Mouse (Mus musculus): ENCODE data around the gene Rtp4.

The Rtp4 gene

DNA sequence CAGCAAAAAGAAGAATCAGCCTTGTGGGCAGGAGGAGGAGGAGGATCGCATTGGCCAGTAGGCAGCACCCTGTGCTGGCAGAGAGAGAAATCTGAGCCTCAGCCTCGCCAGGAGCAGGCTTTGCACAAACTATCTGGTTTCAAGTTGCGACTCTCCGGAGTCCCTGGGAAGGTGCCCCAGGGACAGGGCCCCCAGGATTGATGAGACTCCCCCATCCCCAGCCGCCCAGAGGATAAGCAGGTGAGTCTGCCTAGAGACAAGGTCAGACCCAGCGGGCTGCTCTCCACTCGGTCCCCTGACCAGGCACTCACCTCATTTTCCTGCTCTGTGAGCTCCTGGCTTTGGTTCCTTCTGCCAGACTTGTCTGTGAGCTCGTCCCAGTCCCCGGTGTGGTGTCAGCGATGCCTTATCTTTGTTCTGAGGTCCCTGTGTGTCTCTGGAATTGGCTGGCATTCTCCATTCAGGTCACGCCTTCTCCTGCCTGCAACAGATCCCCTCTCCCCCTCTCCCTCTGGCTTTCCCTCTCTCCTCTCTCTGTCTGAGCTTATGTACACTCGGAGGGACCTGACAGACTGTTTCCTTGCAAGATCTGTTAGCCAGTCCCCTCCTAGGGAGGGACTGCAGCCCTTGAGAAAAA is at the start of gene Rtp4, which contains the start of gene Masp1:
Gene Rtp4 (plus strand): TSS at position 57 of the 637 bp plus-strand sequence.
Gene Masp1 (minus strand): TSS at position 581 of the 637 bp plus-strand sequence.
- no peak for DNase-seq (ENCODE audit: low spot score in 2 of 2)

DNA sequence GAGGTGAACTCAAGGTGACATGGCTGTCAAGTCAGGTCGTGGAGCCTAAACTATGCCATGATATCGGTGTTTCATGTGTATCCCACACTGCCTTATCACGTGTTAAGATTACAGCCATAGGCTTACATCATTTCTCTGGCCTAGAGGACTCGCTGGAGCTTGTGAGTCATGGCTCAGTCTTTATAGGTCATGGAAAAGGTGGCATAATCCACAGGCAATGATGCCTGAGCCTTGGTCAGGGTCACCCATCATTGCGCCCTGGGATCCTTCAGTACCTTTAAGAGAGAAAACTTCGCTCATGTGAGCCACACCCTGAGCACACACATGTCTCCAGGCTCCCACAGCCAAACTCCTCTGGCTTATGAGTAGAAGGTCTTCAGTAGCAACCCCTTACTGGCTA is 48.5 kb upstream of the Rtp4 start:
- no peak for DNase-seq (ENCODE audit: low spot score in 2 of 2)

GRCm38 (mm10) chr16:23472046-23472445 is 48.0 kb upstream of the Rtp4 start:
- no peak for DNase-seq (ENCODE audit: low spot score in 2 of 2)

DNA sequence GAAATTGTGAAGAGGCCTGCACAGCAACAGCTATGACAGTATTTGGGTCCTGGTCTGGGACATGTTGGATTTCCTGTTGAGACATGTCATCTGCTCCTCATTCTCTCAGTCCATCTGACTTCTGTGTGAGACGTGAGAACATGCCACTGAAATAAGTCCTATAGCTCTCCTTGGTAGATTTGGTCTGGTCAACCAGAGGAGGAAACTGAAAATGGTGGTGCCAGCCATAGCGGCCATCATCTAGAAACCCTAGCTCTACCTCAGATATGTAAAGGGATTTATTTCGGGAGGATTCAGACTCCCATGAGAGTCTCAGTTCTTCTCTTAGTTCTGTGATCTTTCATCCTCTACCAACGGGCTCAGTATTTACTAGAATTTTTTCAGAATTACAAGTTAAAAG is 44.4 kb upstream of the Rtp4 start:
- DNase-seq (ENCODE audit: low spot score in 2 of 2), result no peak

DNA sequence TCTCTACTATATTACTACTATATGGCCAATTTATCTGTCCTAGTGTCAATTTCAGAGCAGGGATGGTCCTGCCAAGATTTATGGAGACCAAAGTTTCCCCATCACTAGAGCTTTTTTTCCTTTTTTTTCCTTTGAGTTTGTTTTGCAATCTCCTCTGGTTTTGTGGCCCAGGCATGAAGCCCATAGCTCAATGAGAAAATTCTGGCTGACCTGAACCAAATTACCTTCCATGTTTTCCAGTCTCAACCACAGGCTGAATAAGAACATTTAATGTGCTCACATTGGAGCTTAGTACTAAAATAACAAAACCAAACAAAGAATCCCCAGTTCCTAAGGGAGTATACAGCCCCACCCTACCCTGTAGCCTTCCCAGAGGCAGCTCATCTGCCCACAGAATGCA is 43.5 kb upstream of the Rtp4 start:
- DNase-seq (ENCODE audit: low spot score in 2 of 2), result no peak

DNA sequence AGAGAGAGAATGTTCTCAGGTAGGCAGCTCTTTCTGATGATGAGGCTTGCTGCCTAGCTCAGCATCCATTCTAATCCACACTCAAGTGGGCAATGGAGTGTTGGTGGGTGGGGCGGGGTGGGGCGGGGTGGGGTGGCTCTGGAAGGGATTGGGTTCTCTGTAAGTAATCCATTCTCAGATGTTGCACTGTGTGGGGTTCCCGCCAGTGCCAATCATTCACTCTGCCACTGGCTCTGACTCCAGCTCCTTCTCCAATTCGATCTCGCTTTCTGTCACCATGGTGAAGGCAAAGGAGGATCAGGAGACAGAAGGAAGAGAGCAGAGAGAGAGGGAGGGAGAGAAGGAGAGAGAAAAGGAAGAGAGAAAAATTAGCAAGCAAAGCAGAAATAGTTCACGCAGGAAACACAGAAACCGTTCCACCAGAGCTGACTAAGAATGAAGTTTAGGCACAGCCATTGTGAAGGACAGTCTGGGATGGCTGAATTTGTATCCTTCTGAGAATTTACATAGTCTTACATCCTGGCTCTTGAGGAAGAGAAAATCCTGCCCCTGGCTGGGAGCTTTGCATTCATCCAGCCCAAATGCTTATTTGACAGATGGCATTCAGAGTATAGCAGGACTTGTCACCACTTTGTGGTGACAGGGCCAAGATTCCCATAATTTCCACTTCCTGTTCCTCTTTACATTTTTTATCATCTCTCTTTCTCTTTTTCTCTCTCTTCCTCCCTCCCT is 40.1 kb upstream of the Rtp4 start:
- DNase-seq (ENCODE audit: low spot score in 2 of 2), result no peak

- DNase-seq (ENCODE audit: low spot score in 2 of 2), result no peak
Measured at GRCm38 (mm10) chr16:23482218-23482617, 37.9 kb upstream of the Rtp4 start.

- no peak for DNase-seq (ENCODE audit: low spot score in 2 of 2)
Measured at GRCm38 (mm10) chr16:23482846-23483245, 37.2 kb upstream of the Rtp4 start.

DNA sequence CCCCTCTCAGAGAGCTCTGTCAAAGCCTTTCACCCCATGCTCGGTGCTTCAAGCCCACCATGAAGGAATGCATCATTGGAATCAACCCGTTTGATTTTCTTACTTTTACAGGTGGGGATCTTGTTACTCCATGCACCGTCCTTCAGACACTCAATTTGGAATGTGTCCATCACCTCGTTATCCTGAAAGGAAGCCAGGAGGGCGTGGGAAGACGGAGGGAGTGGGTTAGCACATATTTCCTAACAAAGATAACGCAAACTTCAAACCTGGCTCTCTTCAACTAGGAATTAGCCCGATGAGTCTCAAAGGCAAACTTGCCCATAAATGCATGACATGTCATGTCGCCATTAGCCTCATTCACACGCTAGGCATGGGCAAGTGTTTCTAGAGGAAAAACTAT is 36.8 kb upstream of the Rtp4 start:
- DNase-seq (ENCODE audit: low spot score in 2 of 2), result no peak

DNA sequence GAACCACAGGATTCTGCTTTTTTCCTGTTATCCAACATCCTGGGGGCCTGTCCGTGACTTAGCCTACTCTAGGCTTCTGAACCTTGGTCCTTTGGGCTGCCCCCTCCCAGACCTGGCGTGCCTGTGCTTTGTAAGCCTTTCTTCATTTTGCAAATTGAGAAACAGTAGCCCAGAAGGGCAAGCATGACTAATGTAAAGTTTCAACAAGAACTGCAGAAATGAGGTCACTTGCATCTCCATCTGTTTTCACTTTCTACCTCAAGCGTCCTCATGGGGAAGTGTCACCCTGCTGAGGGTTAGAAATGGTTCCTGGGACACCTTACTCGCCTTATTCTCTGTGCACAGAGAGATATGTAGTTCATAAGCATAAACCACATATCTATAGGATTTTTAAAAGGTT is 27.3 kb upstream of the Rtp4 start:
- no peak for DNase-seq (ENCODE audit: low spot score in 2 of 2)

- no peak for DNase-seq (ENCODE audit: low spot score in 2 of 2)
Measured at GRCm38 (mm10) chr16:23496245-23496924, 23.7 kb upstream of the Rtp4 start.

- DNase-seq (ENCODE audit: low spot score in 2 of 2), result no peak
Measured at GRCm38 (mm10) chr16:23497440-23497839, 22.7 kb upstream of the Rtp4 start.

GRCm38 (mm10) chr16:23497881-23498280 is 22.2 kb upstream of the Rtp4 start:
- no peak for DNase-seq (ENCODE audit: low spot score in 2 of 2)

DNA sequence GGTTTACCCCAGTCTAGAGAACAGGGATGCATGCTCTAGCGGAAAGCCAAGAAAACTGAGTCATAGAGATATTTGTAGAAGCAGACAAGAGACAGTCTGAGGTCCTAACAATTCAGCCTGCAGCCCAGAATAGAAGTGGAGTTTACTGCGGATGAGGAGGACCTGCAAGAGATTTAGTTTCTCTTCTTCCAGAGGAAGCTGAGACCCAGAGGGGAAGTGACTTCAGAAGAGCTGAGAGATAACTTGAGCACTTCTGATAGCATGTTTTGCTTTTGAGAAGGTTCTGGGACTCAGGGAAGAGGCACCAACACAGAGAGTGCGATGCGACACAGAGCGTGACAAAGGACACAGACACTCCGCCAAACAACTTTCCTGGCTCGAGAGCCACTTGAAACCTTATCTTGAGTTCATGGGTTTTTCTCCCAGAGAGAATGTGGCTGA is 21.4 kb upstream of the Rtp4 start:
- no peak for DNase-seq (ENCODE audit: low spot score in 2 of 2)

DNA sequence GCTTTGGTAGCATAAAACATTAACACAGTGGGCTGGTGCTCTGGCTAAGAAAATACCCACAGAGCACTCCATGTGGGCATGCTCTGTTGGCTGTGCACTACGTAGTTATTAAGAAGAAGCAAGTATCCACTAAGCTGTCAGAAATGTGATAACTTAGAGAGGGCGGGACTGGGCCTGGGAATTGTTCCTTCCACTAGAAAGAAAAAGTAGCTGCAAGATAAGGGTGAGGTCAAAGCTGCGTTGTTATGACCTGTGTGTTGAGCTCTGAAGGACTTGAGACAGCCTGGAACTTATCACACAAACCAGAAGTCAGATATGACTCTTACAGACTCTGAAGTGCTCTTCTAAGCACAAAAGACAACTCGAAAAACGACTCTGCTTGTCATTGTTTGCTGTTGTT is 19.5 kb upstream of the Rtp4 start:
- DNase-seq (ENCODE audit: low spot score in 2 of 2), result no peak

DNA sequence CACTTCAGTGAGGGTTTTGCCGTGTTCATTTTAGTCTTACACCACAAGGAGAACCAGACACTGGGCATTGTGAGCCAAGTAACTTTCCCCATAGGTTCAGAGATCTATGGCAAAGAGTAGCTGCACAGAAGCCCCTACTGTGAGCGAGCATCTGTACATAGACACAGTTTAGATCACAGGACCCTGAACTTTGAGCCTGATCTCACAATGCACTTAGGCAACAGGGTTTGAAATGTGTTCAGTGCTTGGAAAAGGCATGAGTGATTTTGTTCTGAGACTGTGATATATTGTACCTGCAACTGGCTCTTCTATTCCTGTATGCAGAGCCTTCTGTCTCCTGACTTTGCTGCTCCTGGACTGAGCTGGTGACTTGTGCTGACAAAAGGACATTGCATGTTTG is 18.8 kb upstream of the Rtp4 start:
- DNase-seq (ENCODE audit: low spot score in 2 of 2), result no peak

- DNase-seq (ENCODE audit: low spot score in 2 of 2), result no peak
Measured at GRCm38 (mm10) chr16:23502478-23502877, 17.6 kb upstream of the Rtp4 start.

DNA sequence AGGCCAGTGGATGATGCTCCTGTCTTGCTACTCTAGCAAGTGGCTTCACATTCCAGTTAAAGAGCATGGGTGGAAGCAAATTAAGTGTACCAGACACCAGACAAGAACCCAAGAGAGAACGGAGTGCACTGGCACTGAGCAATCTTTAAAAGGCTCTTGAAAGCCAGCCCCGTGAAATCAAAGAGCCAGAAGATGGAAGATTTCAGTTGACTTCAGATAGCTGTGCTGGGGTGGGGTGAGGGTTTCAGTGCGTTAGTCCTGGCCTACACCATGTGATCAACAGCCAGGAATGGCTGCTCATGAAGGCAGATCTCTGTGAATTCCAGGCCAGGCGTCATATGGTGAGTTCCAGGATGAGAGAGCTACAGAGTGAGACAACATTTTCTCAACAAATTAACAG is 16.7 kb upstream of the Rtp4 start:
- no peak for DNase-seq (ENCODE audit: low spot score in 2 of 2)

GRCm38 (mm10) chr16:23504320-23504744 is 15.8 kb upstream of the Rtp4 start:
- DNase-seq (ENCODE audit: low spot score in 2 of 2), result no peak

DNA sequence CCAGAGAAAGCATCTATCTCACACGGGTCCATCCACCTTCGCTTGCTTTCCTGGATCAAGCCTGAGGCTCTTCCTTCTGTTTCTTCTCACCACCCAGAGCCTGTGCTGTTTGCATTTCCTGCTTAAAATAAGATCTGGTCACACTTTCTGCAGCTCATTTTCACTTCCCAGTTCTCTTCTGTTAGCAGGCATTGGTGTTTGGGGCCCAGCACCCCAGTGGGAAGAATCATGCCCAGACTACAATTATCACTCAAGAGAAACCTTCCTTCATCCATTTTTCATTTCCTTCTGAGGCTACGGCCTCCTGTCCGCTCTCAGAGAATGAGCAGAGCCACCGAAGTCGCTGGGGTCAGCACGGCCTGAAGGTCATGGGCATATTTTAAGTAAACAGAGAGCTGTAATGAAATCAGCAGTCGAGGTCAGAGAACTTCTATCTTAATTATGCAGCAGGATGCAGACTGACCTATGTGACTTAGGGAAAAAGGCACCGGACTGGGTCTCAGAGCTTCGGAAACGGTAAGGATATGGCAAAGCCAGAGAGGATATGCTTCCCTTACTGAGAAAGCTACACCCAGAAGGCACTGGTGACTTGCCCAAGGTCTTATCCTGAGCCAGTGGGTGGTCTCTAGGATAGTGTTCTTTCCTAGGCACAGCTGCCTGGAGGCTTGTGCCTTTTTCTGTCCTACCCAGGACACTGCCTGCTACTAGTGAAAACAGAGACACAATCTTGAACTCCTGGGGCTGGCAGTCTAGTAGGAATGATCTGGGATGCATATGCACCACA is 14.0 kb upstream of the Rtp4 start:
- no peak for DNase-seq (ENCODE audit: low spot score in 2 of 2)

DNA sequence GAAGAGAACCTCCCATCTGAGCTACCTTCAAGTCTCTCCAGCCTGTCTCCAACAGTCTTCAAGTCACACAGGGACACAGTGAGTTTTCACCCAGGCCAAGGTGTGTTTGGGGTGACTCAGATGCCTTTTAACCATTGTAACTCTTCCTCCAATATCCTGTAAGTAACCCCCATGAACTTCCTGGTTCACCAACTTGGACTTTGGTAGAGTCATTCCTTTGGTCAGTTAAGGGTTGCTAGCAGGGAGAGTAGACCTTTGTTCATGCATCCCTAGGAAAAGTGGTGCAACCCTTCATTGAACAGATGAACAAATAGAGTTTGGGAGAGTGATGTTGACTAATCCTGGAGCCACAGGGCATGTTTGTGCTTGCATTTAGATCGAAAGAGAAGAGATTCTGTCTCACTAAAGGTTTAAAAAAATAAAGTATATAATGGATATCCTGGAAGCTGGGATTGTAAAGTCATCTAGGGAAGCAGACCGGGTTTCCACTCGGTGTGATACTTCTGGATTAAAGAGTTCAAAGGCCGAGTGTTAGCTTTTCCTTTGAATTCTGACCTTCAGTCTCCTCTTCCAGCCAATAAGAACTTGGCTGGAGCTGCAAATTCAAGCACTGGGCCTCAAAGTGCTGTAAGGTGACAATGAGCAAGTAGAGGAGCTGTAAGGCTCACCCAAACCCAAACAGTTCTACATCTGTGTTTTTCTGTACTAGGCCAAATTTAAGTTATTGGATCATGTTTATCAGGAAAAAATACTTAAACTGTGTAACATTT is 8.7 kb upstream of the Rtp4 start:
- DNase-seq (ENCODE audit: low spot score in 2 of 2), result no peak

All from natural killer cell, adult 2 months (primary cell).